Mouse (Mus musculus) liver, postnatal 0 days (tissue): ENCODE results near the gene Mrps25.

Experiments used
- CTCF ChIP-seq: sonication (generic); IDR thresholded peaks from 2 replicates; pipeline ENCODE4 v1.5.1; 2016; ENCODE audit warnings: antibody characterized with exemption, low read depth
- EP300 ChIP-seq: IDR thresholded peaks from 2 replicates; pipeline ENCODE4 v1.6.1; 2016; ENCODE audit warnings: antibody characterized with exemption, low read depth, mild to moderate bottlenecking

DNA sequence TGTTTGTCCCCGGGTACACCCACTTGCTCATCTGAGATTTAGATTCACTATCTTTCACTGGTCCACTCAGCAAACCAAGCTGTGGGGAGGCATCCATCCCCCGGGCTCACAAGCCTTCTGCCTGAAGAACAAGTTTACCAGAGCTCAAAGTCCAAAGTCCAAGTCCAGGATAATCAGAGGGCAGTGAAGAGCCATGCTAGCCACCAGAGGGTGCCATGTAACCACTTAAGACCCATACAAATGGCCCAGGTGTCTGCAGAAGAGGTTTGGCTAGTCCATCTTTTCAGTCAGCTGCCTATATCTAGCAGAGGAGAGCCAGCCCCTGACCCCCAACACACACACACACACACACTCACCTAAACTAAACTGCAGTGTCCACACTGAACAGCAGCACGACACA lies 35.6 kb upstream of the Mrps25 start:
- TF ChIP-seq EP300 (no peak), CTCF (peak; percentile 80)
